Mouse (Mus musculus) C2C12 (cell line): ENCODE data around the gene Sugp2.

ENCODE experiments used
- CEBPB ChIP-seq: IDR thresholded peaks from one replicate; pipeline ENCODE4 v1.6.1; 2011; ENCODE audit warnings: low read depth, mild to moderate bottlenecking, control low read depth, moderate library complexity
- CTCF ChIP-seq: IDR thresholded peaks from one replicate; pipeline ENCODE4 v1.5.1; 2011; ENCODE audit not compliant: control insufficient read depth, insufficient read depth, insufficient read length
- MAX ChIP-seq: IDR thresholded peaks from one replicate; pipeline ENCODE4 v1.6.1; 2011; ENCODE audit warnings: mild to moderate bottlenecking, control low read depth
- MYOG ChIP-seq: IDR thresholded peaks from one replicate; pipeline ENCODE4 v1.6.1; 2011; ENCODE audit not compliant: control insufficient read depth, insufficient read length; ENCODE audit errors: extremely low read depth
- USF1 ChIP-seq: IDR thresholded peaks from one replicate; pipeline ENCODE4 v1.6.1; 2011; ENCODE audit warnings: low read depth, mild to moderate bottlenecking, control low read depth, moderate library complexity

DNA sequence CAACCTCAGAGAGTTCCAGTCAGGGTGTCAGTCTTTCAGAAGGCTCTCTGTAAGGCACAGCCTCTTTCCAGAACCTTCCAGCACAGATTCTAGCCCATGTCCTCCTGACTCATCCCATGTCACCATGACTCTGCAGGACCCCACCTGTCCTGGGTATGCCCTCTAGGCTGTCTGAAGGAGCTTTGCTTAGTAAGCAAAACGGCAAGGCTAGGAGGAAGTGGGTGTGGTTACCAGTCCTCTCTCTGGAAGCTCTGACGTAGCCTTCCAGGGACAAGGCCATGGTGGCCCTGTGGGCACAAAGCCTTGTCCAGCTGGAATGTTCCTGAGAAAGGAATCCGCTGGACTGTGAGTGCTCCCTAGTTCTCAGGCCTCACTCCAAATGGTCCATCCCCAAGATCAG lies 38.9 kb downstream of the Sugp2 start:
- TF ChIP-seq CTCF (no peak), USF1 (no peak), MAX (no peak), MYOG (no peak), CEBPB (no peak)
